Mouse (Mus musculus) neural tube, embryonic 10.5 days (tissue): Measurements from ENCODE around the gene Dynlt1c.
A peak's percentile ranks its signal among the peaks of the same experiment; 100 is the strongest.
"Not testable (repeated sequence)": the region's sequence is repeated elsewhere in the genome, so short reads cannot be mapped to it uniquely, and the experiment has no call there.

ENCODE experiments used
- DNase-seq: peaks from one replicate; pipeline ENCODE4 v3.0.0-alpha.2; 2017; ENCODE audit warnings: low spot score; ENCODE audit errors: extremely low spot score

Dynlt1c gene

GRCm38 (mm10) chr17:6655087-6655511 is 53.6 kb downstream of the Dynlt1c start:
- DNase-seq: peak; percentile 84

- DNase-seq: peak; percentile 26
Measured at GRCm38 (mm10) chr17:6655567-6656281, 54.3 kb downstream of the Dynlt1c start, which contains the start of gene Dynlt1f. Gene Dynlt1f, minus strand, starts transcription at chr17:6655900.

DNA sequence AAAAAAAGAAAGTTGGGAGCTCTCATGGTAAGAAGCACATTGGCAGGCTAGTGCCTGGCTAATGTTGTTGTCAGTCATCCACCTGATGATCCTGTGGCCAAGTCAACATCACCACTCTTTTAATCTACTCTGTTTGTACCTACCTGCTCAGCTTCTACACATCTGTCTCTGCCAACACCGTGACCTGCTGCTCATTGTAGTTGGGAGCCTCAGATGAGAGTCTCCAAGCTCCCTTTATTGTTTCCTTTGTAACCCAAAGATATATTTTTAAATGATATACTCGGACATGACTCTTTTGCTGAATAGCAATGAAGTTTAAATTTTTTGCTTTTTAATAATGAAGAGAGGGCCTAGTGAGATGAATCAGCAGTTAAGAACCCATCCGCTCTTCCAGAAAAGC is 55.0 kb downstream of the Dynlt1c start:
- DNase-seq: not testable (repeated sequence)

GRCm38 (mm10) chr17:6658801-6659200 is 57.3 kb downstream of the Dynlt1c start, which contains the start of gene Sytl3:
Gene Sytl3, plus strand, starts transcription at chr17:6659093.
- not testable (repeated sequence) for DNase-seq
